Mouse (Mus musculus) midbrain, embryonic 14.5 days (tissue): Measurements from ENCODE around the gene Cd44. TPM values are rescaled to one million over a fixed set of nuclear protein-coding genes. Genes with fewer than 3 reads are reported as not detected.

Source experiments
- ATAC-seq: fragments of 200-750 bp; cut with Nextera tagmentation; 2 replicates; pipeline ENCODE4 v1.8.0; 2017; ENCODE audit warnings: moderate number of reproducible peaks, moderate library complexity; ENCODE audit not compliant: low FRiP score, low TSS enrichment
- DNase-seq: peaks from one replicate; pipeline ENCODE4 v3.0.0-alpha.2; 2015
- H3K27ac ChIP-seq: fragments of 300-500 bp; sonication (generic); replicated peaks from 2 replicates; pipeline ENCODE4 v1.5.1; 2014; ENCODE audit warnings: mild to moderate bottlenecking, low read depth, low read length, moderate library complexity
- H3K27me3 ChIP-seq: fragments of 300-500 bp; sonication (generic); 2 replicates; pipeline ENCODE4 v1.6.1; 2014; ENCODE audit warnings: low read length, control low read depth, mixed read lengths; ENCODE audit not compliant: control insufficient read depth, insufficient read depth
- H3K36me3 ChIP-seq: fragments of 300-500 bp; sonication (generic); 2 replicates; pipeline ENCODE4 v1.6.1; 2014; ENCODE audit warnings: low read length, control low read depth; ENCODE audit not compliant: control insufficient read depth, insufficient read depth
- H3K4me1 ChIP-seq: fragments of 300-500 bp; sonication (generic); 2 replicates; pipeline ENCODE4 v1.6.1; 2014; ENCODE audit warnings: mild to moderate bottlenecking, antibody characterized with exemption, low read length, control low read depth; ENCODE audit not compliant: control insufficient read depth, insufficient read depth
- H3K4me2 ChIP-seq: fragments of 300-500 bp; sonication (generic); 2 replicates; pipeline ENCODE4 v1.6.1; 2014; ENCODE audit warnings: mild to moderate bottlenecking, low read length, moderate library complexity
- H3K4me3 ChIP-seq: fragments of 300-500 bp; sonication (generic); replicated peaks from 2 replicates; pipeline ENCODE4 v1.5.1; 2014; ENCODE audit warnings: low read depth, low read length
- H3K9ac ChIP-seq: fragments of 300-500 bp; sonication (generic); replicated peaks from 2 replicates; pipeline ENCODE4 v1.6.1; 2014; ENCODE audit warnings: mild to moderate bottlenecking, low read length, moderate library complexity
- H3K9me3 ChIP-seq: fragments of 300-500 bp; sonication (generic); 2 replicates; pipeline ENCODE4 v1.6.1; 2016; ENCODE audit warnings: low read length, control low read depth, mixed read lengths; ENCODE audit not compliant: control insufficient read depth
- WGBS: fragments of 180-500 bp; shearing (Covaris S2); extraction: QIAGEN DNeasy Blood & Tissue Kit; methylation state at CpG from one replicate; pipeline ENCODE4 v1.1.7; 2014; 5-methylcytosine and 5-hydroxymethylcytosine counted together
- polyA plus RNA-seq: library from polyadenylated mRNA; unstranded; fragments of >200 nt; fragmentation: Nextera tagmentation; extraction: Ambion mirVana; gene quantifications from 2 replicates; pipeline ENCODE4 v1.2.1, GENCODE M21; 2014

Gene Cd44
- polyA plus RNA-seq, 1 experiment from 2014 or later: 3.1 TPM

GRCm38 (mm10) chr2:102858271-102858670, 43.2 kb downstream of the Cd44 start:
- no peak for ATAC-seq
- H3K27ac ChIP-seq: no peak overlapping the region
- H3K9me3 ChIP-seq: no peaks in the 10 kb centered on the region
- no peak overlapping the region for H3K4me3 ChIP-seq
- 96% methylated on average over 6 of the region's 6 CpGs for whole genome bisulfite sequencing
- no peak overlapping the region for H3K4me2 ChIP-seq
- H3K9ac ChIP-seq: no peak overlapping the region
- no peaks in the 10 kb centered on the region for H3K36me3 ChIP-seq
- no peak for DNase-seq
- no peaks in the 10 kb centered on the region for H3K4me1 ChIP-seq
- H3K27me3 ChIP-seq: no peaks in the 10 kb centered on the region

GRCm38 (mm10) chr2:102853297-102853696, 48.2 kb downstream of the Cd44 start:
- Histone ChIP-seq H3K9me3 (no peaks in the 10 kb centered on the region), H3K36me3 (no peaks in the 10 kb centered on the region), H3K4me1 (no peaks in the 10 kb centered on the region), H3K27ac (no peak overlapping the region), H3K4me3 (no peak overlapping the region), H3K27me3 (no peaks in the 10 kb centered on the region), H3K9ac (no peak overlapping the region), H3K4me2 (no peak overlapping the region)
- no peak for DNase-seq
- WGBS: 89% methylated on average over 3 of the region's 3 CpGs
- ATAC-seq: no peak

GRCm38 (mm10) chr2:102851936-102852477, 49.5 kb downstream of the Cd44 start:
- ATAC-seq: no peak
- DNase-seq: no peak
- no peaks in the 10 kb centered on the region for H3K36me3 ChIP-seq
- no peak overlapping the region for H3K9ac ChIP-seq
- no peak overlapping the region for H3K4me3 ChIP-seq
- no peak overlapping the region for H3K4me2 ChIP-seq
- H3K4me1 ChIP-seq: no peaks in the 10 kb centered on the region
- WGBS: 79% methylated on average over 4 of the region's 4 CpGs
- no peaks in the 10 kb centered on the region for H3K27me3 ChIP-seq
- H3K9me3 ChIP-seq: no peaks in the 10 kb centered on the region
- H3K27ac ChIP-seq: no peak overlapping the region

- ATAC-seq: no peak
- no peaks in the 10 kb centered on the region for H3K9me3 ChIP-seq
Measured at GRCm38 (mm10) chr2:102850026-102850425, 51.4 kb downstream of the Cd44 start.

GRCm38 (mm10) chr2:102848811-102849433, 52.5 kb downstream of the Cd44 start:
- H3K27me3 ChIP-seq: no peaks in the 10 kb centered on the region
- no peak overlapping the region for H3K4me3 ChIP-seq
- WGBS: 94% methylated on average over 5 of the region's 5 CpGs
- no peaks in the 10 kb centered on the region for H3K4me1 ChIP-seq
- no peak overlapping the region for H3K27ac ChIP-seq
- ATAC-seq (no peak), DNase-seq (no peak)
- H3K9me3 ChIP-seq: no peaks in the 10 kb centered on the region
- H3K36me3 ChIP-seq: no peaks in the 10 kb centered on the region
- no peak overlapping the region for H3K4me2 ChIP-seq
- no peak overlapping the region for H3K9ac ChIP-seq

More at GRCm38 (mm10) chr2:102850026-102850425, 51.4 kb downstream of the Cd44 start:
- H3K4me1 ChIP-seq: no peaks in the 10 kb centered on the region
- no peak overlapping the region for H3K4me3 ChIP-seq
- no peak overlapping the region for H3K9ac ChIP-seq
- H3K4me2 ChIP-seq: no peak overlapping the region
- H3K27ac ChIP-seq: no peak overlapping the region
- H3K36me3 ChIP-seq: no peaks in the 10 kb centered on the region
- H3K27me3 ChIP-seq: no peaks in the 10 kb centered on the region
- peak; percentile 4 for DNase-seq

- no peaks in the 10 kb centered on the region for H3K9me3 ChIP-seq
- no peak overlapping the region for H3K4me3 ChIP-seq
- ATAC-seq (no peak), DNase-seq (no peak)
- H3K4me1 ChIP-seq: no peaks in the 10 kb centered on the region
- H3K27ac ChIP-seq: no peak overlapping the region
- H3K9ac ChIP-seq: no peak overlapping the region
- H3K4me2 ChIP-seq: no peak overlapping the region
- no peaks in the 10 kb centered on the region for H3K27me3 ChIP-seq
- H3K36me3 ChIP-seq: no peaks in the 10 kb centered on the region
Measured at GRCm38 (mm10) chr2:102841231-102841630, 60.2 kb downstream of the Cd44 start.

GRCm38 (mm10) chr2:102838179-102838578, 63.3 kb downstream of the Cd44 start:
- H3K27me3 ChIP-seq: no peaks in the 10 kb centered on the region
- no peak for ATAC-seq
- no peak for DNase-seq
- no peaks in the 10 kb centered on the region for H3K4me1 ChIP-seq
- WGBS: 72% methylated on average over 7 of the region's 7 CpGs
- H3K9ac ChIP-seq: no peak overlapping the region
- H3K4me2 ChIP-seq: no peak overlapping the region
- no peak overlapping the region for H3K4me3 ChIP-seq
- H3K9me3 ChIP-seq: no peaks in the 10 kb centered on the region
- no peaks in the 10 kb centered on the region for H3K36me3 ChIP-seq
- H3K27ac ChIP-seq: no peak overlapping the region

GRCm38 (mm10) chr2:102831547-102831946, 69.9 kb downstream of the Cd44 start:
- Histone ChIP-seq H3K4me3 (no peak overlapping the region), H3K9me3 (no peaks in the 10 kb centered on the region), H3K27me3 (no peaks in the 10 kb centered on the region), H3K36me3 (no peaks in the 10 kb centered on the region), H3K4me2 (no peak overlapping the region), H3K4me1 (no peaks in the 10 kb centered on the region), H3K9ac (no peak overlapping the region), H3K27ac (no peak overlapping the region)
- no peak for DNase-seq
- ATAC-seq: no peak

- H3K27me3 ChIP-seq: no peaks in the 10 kb centered on the region
- WGBS: 85% methylated on average over 3 of the region's 3 CpGs
- no peaks in the 10 kb centered on the region for H3K9me3 ChIP-seq
- H3K4me3 ChIP-seq: no peak overlapping the region
- H3K9ac ChIP-seq: no peak overlapping the region
- H3K27ac ChIP-seq: no peak overlapping the region
- DNase-seq (no peak), ATAC-seq (no peak)
- no peak overlapping the region for H3K4me2 ChIP-seq
- no peaks in the 10 kb centered on the region for H3K4me1 ChIP-seq
- no peaks in the 10 kb centered on the region for H3K36me3 ChIP-seq
Measured at GRCm38 (mm10) chr2:102829201-102829600, 72.3 kb downstream of the Cd44 start.
